ENCODE assay signal across 8 mouse cellular contexts in genomic region chr5:122219655-122220629, GRCm38 (mm10). TPM values are rescaled to one million over a fixed set of nuclear protein-coding genes. Genes with fewer than 3 reads are reported as not detected.
DNase-seq lines count a peak whose midpoint lies in the region; TF ChIP-seq lines count a peak whose summit lies in the region.

No protein-coding gene starts in this region.

- H3K27ac ChIP-seq in bone marrow macrophage, adult 2 months (ENCODE audit: insufficient read depth, low read depth, low read length) = no peak overlapping the region
- H3K27ac ChIP-seq in left cerebral cortex, adult 2 months = no peak overlapping the region

- intact Hi-C loops in heart, postnatal 25 days (cut with DNase I) = no loop called here
- intact Hi-C loops in left cerebral cortex, adult 2 months (cut with DNase I) = no loop called here

- peak; percentile 95 for DNase-seq in heart, adult 11 months
- no peak for DNase-seq in heart, postnatal 25 days (ENCODE audit: low spot score)
- DNase-seq in kidney, postnatal 36 days = peak; percentile 76 to 79
- DNase-seq in spleen, postnatal 36 days (ENCODE audit: low spot score in 2 of 2) = peak; percentile 95 to 97
- no peak for DNase-seq in ovary, postnatal 14 days (ENCODE audit: low spot score)
- DNase-seq in right cerebral cortex, postnatal 14 days = no peak
- no peak for DNase-seq in left cerebral cortex, adult 2 months (ENCODE audit: extremely low spot score in 1 of 2, low spot score in 2 of 2)

- 0 out of 2 replicates have a peak, but pooled peaks have one; percentile 3 for TF ChIP-seq CTCF in bone marrow macrophage, adult 2 months (IDR thresholded peaks at IDR 0.05; ENCODE audit: low read depth, low read length)
- TF ChIP-seq CTCF in left cerebral cortex, adult 2 months (IDR thresholded peaks at IDR 0.05) = no peak

- peaks cover 21% of the 10 kb centered on the region for H3K4me1 ChIP-seq in bone marrow macrophage, adult 2 months (ENCODE audit: control insufficient read depth, insufficient read depth, low read length)

- H3K4me3 ChIP-seq in bone marrow macrophage, adult 2 months (ENCODE audit: insufficient read depth, low read length) = no peak overlapping the region
- H3K4me3 ChIP-seq in left cerebral cortex, adult 2 months = no peak overlapping the region

- TF ChIP-seq POLR2A in bone marrow macrophage, adult 2 months (IDR thresholded peaks at IDR 0.05; ENCODE audit: borderline replicate concordance, low read depth, low read length) = no peak

RNA-seq across cellular contexts. Expression of gene Hvcn1, which starts 13.3 kb away (rescaled TPM):
- 1 to 10 TPM in 1 of 2 experiments, under 1 TPM in 1; 0.81 to 1.1 TPM for total RNA-seq in heart, postnatal 25 days (2021)
- 50.7 and 54.3 TPM in 2 replicates for polyA plus RNA-seq in bone marrow macrophage, adult 2 months (2012; ENCODE audit: insufficient read depth, insufficient read length, missing spikeins)
- total RNA-seq in left cerebral cortex, adult 2 months (2021) = 1 to 10 TPM; 2.1 to 2.2 TPM

RNA-seq across cellular contexts. Expression of gene Tctn1, which starts 44.3 kb away (rescaled TPM):
- 1 to 10 TPM; 3.5 to 4.7 TPM for total RNA-seq in heart, postnatal 25 days (2021)
- 13.7 and 15.6 TPM in 2 replicates for polyA plus RNA-seq in bone marrow macrophage, adult 2 months (2012; ENCODE audit: insufficient read depth, insufficient read length, missing spikeins)
- total RNA-seq in left cerebral cortex, adult 2 months (2021) = 10 to 100 TPM; 13.5 to 13.7 TPM

Comparison
In these comparisons a context has a peak if more than half of its experiments do, and no peak if none do; other contexts are left out.
1. DNase-seq: peak in heart, adult 11 months (single experiment), kidney, postnatal 36 days (2 of 2) and spleen, postnatal 36 days (2 of 2); none in heart, postnatal 25 days (single experiment), ovary, postnatal 14 days (single experiment), right cerebral cortex, postnatal 14 days (single experiment) and left cerebral cortex, adult 2 months (0 of 2).